Mouse (Mus musculus) CH12.LX (cell line): ENCODE measurements around the gene Kcnj2. TPM values are rescaled to one million over a fixed set of nuclear protein-coding genes. Genes with fewer than 3 reads are reported as not detected.

Experiments used
- DNase-seq: peaks from one replicate; pipeline ENCODE4 v3.0.0-alpha.2; 2013; ENCODE audit errors: extremely low read depth
- H3K27ac ChIP-seq: 2 replicates; pipeline ENCODE4 v1.5.1; 2012; ENCODE audit warnings: low read depth, mild to moderate bottlenecking, control low read depth, moderate library complexity; ENCODE audit not compliant: insufficient read depth
- H3K27me3 ChIP-seq: replicated peaks from 2 replicates; pipeline ENCODE3; 2012; ENCODE audit warnings: inconsistent platforms
- H3K36me3 ChIP-seq, 2 experiments: replicated peaks in 1 of 2; 2 replicates each; pipeline versions ENCODE3 to v1.6.1; 2012; ENCODE audit warnings: inconsistent platforms in 1 of 2, low read length in 1 of 2, mild to moderate bottlenecking in 1 of 2, mixed read lengths in 1 of 2, moderate library complexity in 1 of 2; ENCODE audit not compliant: control insufficient read depth in 1 of 2, insufficient read depth in 1 of 2
- H3K4me1 ChIP-seq, 2 experiments: 2 replicates each; pipeline ENCODE4 v1.6.1; 2012; ENCODE audit warnings: inconsistent platforms in 1 of 2, moderate library complexity in 1 of 2; ENCODE audit not compliant: insufficient read depth in 2 of 2, control insufficient read depth in 1 of 2
- H3K4me2 ChIP-seq: 2 replicates; pipeline ENCODE4 v1.6.1; 2012; ENCODE audit warnings: low read depth, mild to moderate bottlenecking, control low read depth; ENCODE audit not compliant: poor library complexity, insufficient read depth, severe bottlenecking
- H3K4me3 ChIP-seq, 3 experiments: fragments of 150-350 bp in 1 of 3; sonication (generic) in 1 of 3; replicated peaks in 1 of 3; 2 replicates each; pipeline versions ENCODE3 to v1.5.1; 2011 to 2012; ENCODE audit warnings: low read depth in 2 of 3, low read length in 2 of 3, mild to moderate bottlenecking in 2 of 3, moderate library complexity in 2 of 3, control low read depth in 1 of 3, improper control_type of control experiment in 1 of 3, inconsistent platforms in 1 of 3, mixed read lengths in 1 of 3; ENCODE audit not compliant: poor library complexity in 1 of 3
- H3K79me2 ChIP-seq: replicated peaks from 2 replicates; pipeline ENCODE4 v1.6.1; 2012; ENCODE audit warnings: mild to moderate bottlenecking, moderate library complexity; ENCODE audit not compliant: control insufficient read depth, poor library complexity, insufficient read depth, severe bottlenecking; ENCODE audit errors: extremely low read depth
- H3K9ac ChIP-seq: 2 replicates; pipeline ENCODE4 v1.6.1; 2012; ENCODE audit warnings: low read depth, mild to moderate bottlenecking, control low read depth, moderate library complexity; ENCODE audit not compliant: insufficient read depth
- H3K9me3 ChIP-seq: replicated peaks from 2 replicates; pipeline ENCODE3; 2012; ENCODE audit warnings: low read length, inconsistent platforms, mixed read lengths
- BHLHE40 ChIP-seq: IDR thresholded peaks from 2 replicates; pipeline ENCODE4 v1.6.1; 2011; ENCODE audit warnings: mild to moderate bottlenecking, low read depth, low read length, improper control_type of control experiment
- CHD1 ChIP-seq: IDR thresholded peaks from 2 replicates; pipeline ENCODE4 v1.6.1; 2012; ENCODE audit warnings: low read depth, low read length, improper control_type of control experiment, inconsistent platforms
- CHD2 ChIP-seq: IDR thresholded peaks from 2 replicates; pipeline ENCODE4 v1.6.1; 2011; ENCODE audit warnings: low read length, improper control_type of control experiment
- ELF1 ChIP-seq: IDR thresholded peaks from 2 replicates; pipeline ENCODE4 v1.6.1; 2014; ENCODE audit warnings: low read depth, mild to moderate bottlenecking, inconsistent platforms, low read length, improper control_type of control experiment
- EP300 ChIP-seq: IDR thresholded peaks from 2 replicates; pipeline ENCODE4 v1.6.1; 2011; ENCODE audit warnings: low read length, improper control_type of control experiment
- ETS1 ChIP-seq: conservative IDR thresholded peaks from 2 replicates; pipeline ENCODE4 v1.6.1; 2012; ENCODE audit warnings: low read depth, mild to moderate bottlenecking, inconsistent platforms, low read length, improper control_type of control experiment, moderate library complexity
- HCFC1 ChIP-seq: IDR thresholded peaks from 2 replicates; pipeline ENCODE4 v1.6.1; 2012; ENCODE audit warnings: low read depth, mild to moderate bottlenecking, inconsistent platforms, low read length, improper control_type of control experiment
- JUN ChIP-seq: IDR thresholded peaks from 2 replicates; pipeline ENCODE4 v1.6.1; 2011; ENCODE audit warnings: low read depth, mild to moderate bottlenecking, low read length, improper control_type of control experiment, moderate library complexity; ENCODE audit not compliant: insufficient read depth
- MAZ ChIP-seq: IDR thresholded peaks from 2 replicates; pipeline ENCODE4 v1.6.1; 2012; ENCODE audit warnings: low read depth, mild to moderate bottlenecking, inconsistent platforms, low read length, improper control_type of control experiment, moderate library complexity
- MXI1 ChIP-seq: IDR thresholded peaks from 2 replicates; pipeline ENCODE4 v1.6.1; 2011; ENCODE audit warnings: mild to moderate bottlenecking, low read depth, low read length, improper control_type of control experiment
- MYC ChIP-seq: IDR thresholded peaks from 2 replicates; pipeline ENCODE4 v1.6.1; 2011; ENCODE audit warnings: low read depth, mild to moderate bottlenecking, improper control_type of control experiment, low read length
- NRF1 ChIP-seq: IDR thresholded peaks from 2 replicates; pipeline ENCODE4 v1.6.1; 2014; ENCODE audit warnings: low read depth, mild to moderate bottlenecking, inconsistent platforms, low read length, improper control_type of control experiment, moderate library complexity
- PAX5 ChIP-seq: IDR thresholded peaks from 2 replicates; pipeline ENCODE4 v1.6.1; 2012; ENCODE audit warnings: low read length, inconsistent platforms, mixed read lengths
- POLR2AphosphoS2 ChIP-seq: IDR thresholded peaks from 2 replicates; pipeline ENCODE4 v1.6.1; 2011; ENCODE audit warnings: low read depth, low read length, improper control_type of control experiment
- RCOR1 ChIP-seq: conservative IDR thresholded peaks from 2 replicates; pipeline ENCODE4 v1.6.1; 2012; ENCODE audit warnings: low read depth, mild to moderate bottlenecking, inconsistent platforms, low read length, improper control_type of control experiment
- SMC3 ChIP-seq: IDR thresholded peaks from 2 replicates; pipeline ENCODE4 v1.6.1; 2011; ENCODE audit warnings: low read depth, low read length, improper control_type of control experiment
- TCF12 ChIP-seq: IDR thresholded peaks from 2 replicates; pipeline ENCODE4 v1.6.1; 2014; ENCODE audit warnings: low read depth, mild to moderate bottlenecking, inconsistent platforms, low read length, improper control_type of control experiment
- USF2 ChIP-seq: conservative IDR thresholded peaks from 2 replicates; pipeline ENCODE4 v1.6.1; 2011; ENCODE audit warnings: low read depth, low read length, improper control_type of control experiment
- ZC3H11A ChIP-seq: IDR thresholded peaks from 2 replicates; pipeline ENCODE4 v1.6.1; 2012; ENCODE audit warnings: low read depth, mild to moderate bottlenecking, inconsistent platforms, low read length, improper control_type of control experiment
- ZKSCAN1 ChIP-seq: IDR thresholded peaks from 2 replicates; pipeline ENCODE4 v1.6.1; 2012; ENCODE audit warnings: low read depth, inconsistent platforms, low read length, improper control_type of control experiment, borderline replicate concordance
- dilution Hi-C: fragments of 300-500 bp; cut with MboI; formaldehyde crosslinking; loops from 2 replicates; pipeline ENCODE4 v1.14.3; 2020; ENCODE audit warnings: low sequenced_read_pairs; ENCODE audit not compliant: extremely low pct_unique_long_range_greater_than_20kb, extremely low pct_ligation_motif_present
- in situ Hi-C: fragments of 300-500 bp; cut with MboI; formaldehyde crosslinking; loops from 3 replicates; pipeline ENCODE4 v1.14.3; 2019; ENCODE audit warnings: low sequenced_read_pairs, low pct_ligation_motif_present, low pct_unique_long_range_greater_than_20kb, mixed read lengths
- polyA plus RNA-seq: library from polyadenylated mRNA; unstranded; fragments of >175 nt; gene quantifications from 2 replicates; pipeline ENCODE4 v1.2.1, GENCODE M21; 2012; ENCODE audit warnings: low read depth; ENCODE audit not compliant: insufficient read length
- total RNA-seq, 2 experiments: library from RNA; depleted of rRNA; stranded (reverse); fragments of 300-350 nt in 1 of 2; fragments of >200 nt in 1 of 2; gene quantifications; 2 replicates each; pipeline ENCODE4 v1.2.3; 2012 to 2014

Gene Kcnj2
- total and polyA plus RNA-seq, 3 experiments = under 0.01 to 0.11 (median 0.09) TPM

- Histone ChIP-seq H3K4me1 (peaks cover 0 to 24% of the 10 kb centered on the region in 2 experiments; a peak in 2 of 4 replicates), H3K27ac (no peak overlapping the region)
- dilution Hi-C loops = no loop called here
These were observed 55.5 kb downstream of the Kcnj2 start for GRCm38 (mm10) chr11:111121514-111121913.

GRCm38 (mm10) chr11:111123324-111123723, 57.4 kb downstream of the Kcnj2 start:
- in situ Hi-C loops = no loop called here
- Histone ChIP-seq H3K4me1 (peaks cover 0 to 24% of the 10 kb centered on the region in 2 experiments; a peak in 2 of 4 replicates), H3K36me3 (no peaks in the 10 kb centered on the region)

More at GRCm38 (mm10) chr11:111121514-111121913, 55.5 kb downstream of the Kcnj2 start:
- TF ChIP-seq ZC3H11A (no peak), ELF1 (no peak), BHLHE40 (no peak), CHD1 (no peak), NRF1 (no peak), PAX5 (no peak), TCF12 (no peak), MYC (no peak)
- TF ChIP-seq, all 38 proteins: peak for 0
- Histone ChIP-seq H3K9me3 (no peaks in the 10 kb centered on the region), H3K79me2 (no peaks in the 10 kb centered on the region), H3K9ac (no peak overlapping the region), H3K27me3 (no peaks in the 10 kb centered on the region), H3K36me3 (no peaks in the 10 kb centered on the region), H3K4me3 (no peak overlapping the region), H3K4me2 (no peak overlapping the region)
- in situ Hi-C loops = no loop called here
- no peak for DNase-seq

DNA sequence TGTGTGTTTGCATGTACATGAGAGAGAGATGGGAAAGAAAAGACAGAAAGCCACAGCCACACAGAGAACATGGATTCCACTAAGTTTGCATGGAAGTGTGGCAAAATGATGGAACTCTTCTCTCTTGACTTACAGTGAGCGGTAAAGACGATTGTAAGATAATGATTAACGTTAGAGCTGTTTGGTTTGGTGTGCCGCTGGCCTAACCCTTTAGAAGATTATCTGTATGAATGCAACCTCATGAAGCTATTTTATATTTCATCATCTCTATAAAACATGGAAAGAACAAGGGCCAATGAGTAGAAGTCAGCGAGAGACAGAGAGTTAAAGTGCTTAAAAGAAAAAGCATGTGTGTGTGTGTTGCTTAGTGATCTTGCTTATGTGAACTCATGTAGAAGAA, 60.0 kb downstream of the Kcnj2 start:
- H3K27ac ChIP-seq = no peak overlapping the region
- H3K27me3 ChIP-seq = no peaks in the 10 kb centered on the region
- DNase-seq = no peak
- no peak overlapping the region for H3K4me2 ChIP-seq
- no peaks in the 10 kb centered on the region for H3K36me3 ChIP-seq
- TF ChIP-seq USF2 (no peak), CHD2 (no peak), ETS1 (no peak), ZKSCAN1 (no peak), EP300 (no peak), HCFC1 (no peak), RCOR1 (no peak), MXI1 (no peak), JUN (no peak), MAZ (no peak)
- H3K4me1 ChIP-seq = peaks cover 0 to 24% of the 10 kb centered on the region in 2 experiments; a peak in 2 of 4 replicates
- no peak overlapping the region for H3K9ac ChIP-seq
- in situ Hi-C loops (no loop called here), dilution Hi-C loops (no loop called here)
- no peak overlapping the region for H3K4me3 ChIP-seq
- H3K9me3 ChIP-seq = no peaks in the 10 kb centered on the region
- no peaks in the 10 kb centered on the region for H3K79me2 ChIP-seq

More at GRCm38 (mm10) chr11:111123324-111123723, 57.4 kb downstream of the Kcnj2 start:
- H3K79me2 ChIP-seq = no peaks in the 10 kb centered on the region
- no peaks in the 10 kb centered on the region for H3K9me3 ChIP-seq
- H3K27me3 ChIP-seq = no peaks in the 10 kb centered on the region
- no peak overlapping the region for H3K4me2 ChIP-seq
- no peak overlapping the region for H3K27ac ChIP-seq
- H3K4me3 ChIP-seq = no peak overlapping the region
- no peak overlapping the region for H3K9ac ChIP-seq
- no peak for DNase-seq
- TF ChIP-seq ZC3H11A = no peak
- TF ChIP-seq EP300 = no peak
- TF ChIP-seq CHD2 = no peak
- no peak for TF ChIP-seq ZKSCAN1
- no peak for TF ChIP-seq MAZ
- no peak for TF ChIP-seq SMC3
- TF ChIP-seq USF2 = no peak
- TF ChIP-seq POLR2AphosphoS2 = no peak
- no peak for TF ChIP-seq ELF1
- TF ChIP-seq, all 38 proteins: peak for 0
- dilution Hi-C loops = no loop called here
